In genomic region chr13:95425484-95425883, GRCm38 (mm10) we compare ENCODE assay signal across 18 mouse cellular contexts. TPM values are rescaled to one million over a fixed set of nuclear protein-coding genes. Genes with fewer than 3 reads are reported as not detected.
DNase-seq lines count a peak whose midpoint lies in the region; ATAC-seq and TF ChIP-seq lines count a peak whose summit lies in the region.
"Had no signal": no experiment of that assay in that cellular context is flagged by ENCODE, and none has a peak within 500 bp of the region (broad histone marks: within the 10 kb centered on the region; RNA-seq: fewer than 3 reads in every experiment).

No protein-coding gene starts in this region.

- no peak for TF ChIP-seq CTCF in olfactory bulb, adult 2 months (IDR thresholded peaks at IDR 0.05; ENCODE audit: insufficient read depth, low read depth, low read length)

- peak overlapping the region; percentile 56 for H3K4me2 ChIP-seq in heart, embryonic 14.5 days (ENCODE audit: low read length)
- H3K4me2 ChIP-seq in midbrain, embryonic 13.5 days (replicated peaks), result no peak overlapping the region
- H3K4me2 ChIP-seq in midbrain, embryonic 11.5 days, result no peak overlapping the region
- peak overlapping the region; percentile 23 for H3K4me2 ChIP-seq in forebrain, embryonic 15.5 days (replicated peaks)
- H3K4me2 ChIP-seq: embryonic facial prominence, embryonic 13.5 days had no signal

- no peaks in the 10 kb centered on the region for H3K27me3 ChIP-seq in heart, embryonic 14.5 days (ENCODE audit: control insufficient read depth, insufficient read depth, low read length)
- H3K27me3 ChIP-seq in midbrain, embryonic 13.5 days, result no peaks in the 10 kb centered on the region
- H3K27me3 ChIP-seq in midbrain, embryonic 11.5 days (ENCODE audit: control insufficient read depth, insufficient read depth, low read length), result no peaks in the 10 kb centered on the region
- no peaks in the 10 kb centered on the region for H3K27me3 ChIP-seq in forebrain, embryonic 15.5 days
- H3K27me3 ChIP-seq: embryonic facial prominence, embryonic 13.5 days had no signal

- no peaks in the 10 kb centered on the region for H3K36me3 ChIP-seq in heart, embryonic 14.5 days (ENCODE audit: control insufficient read depth, insufficient read depth, low read length)
- H3K36me3 ChIP-seq in midbrain, embryonic 13.5 days, result no peaks in the 10 kb centered on the region
- no peaks in the 10 kb centered on the region for H3K36me3 ChIP-seq in midbrain, embryonic 11.5 days (ENCODE audit: control insufficient read depth, insufficient read depth, low read length)
- H3K36me3 ChIP-seq in forebrain, embryonic 15.5 days, result no peaks in the 10 kb centered on the region
- H3K36me3 ChIP-seq: embryonic facial prominence, embryonic 13.5 days had no signal

- H3K4me1 ChIP-seq in heart, embryonic 14.5 days (ENCODE audit: control insufficient read depth in 2 of 2, insufficient read depth in 2 of 2, low read length in 2 of 2), result 0 out of 4 replicates have a peak, but pooled peaks cover 0 to 4% of the 10 kb centered on the region in 2 experiments
- H3K4me1 ChIP-seq in midbrain, embryonic 13.5 days (replicated peaks), result peaks cover 5% of the 10 kb centered on the region
- 0 out of 2 replicates have a peak, but pooled peaks cover 6% of the 10 kb centered on the region for H3K4me1 ChIP-seq in midbrain, embryonic 11.5 days (ENCODE audit: control insufficient read depth, insufficient read depth, low read length)
- peaks cover 10% of the 10 kb centered on the region for H3K4me1 ChIP-seq in forebrain, embryonic 15.5 days
- peaks cover 16% of the 10 kb centered on the region for H3K4me1 ChIP-seq in olfactory bulb, adult 2 months (ENCODE audit: control insufficient read depth, insufficient read depth, low read length)
- H3K4me1 ChIP-seq: embryonic facial prominence, embryonic 13.5 days had no signal

- TF ChIP-seq POLR2A in olfactory bulb, adult 2 months (IDR thresholded peaks at IDR 0.05; ENCODE audit: insufficient read depth, low read depth, low read length), result no peak

- H3K4me3 ChIP-seq in heart, embryonic 14.5 days (ENCODE audit: control insufficient read depth in 1 of 2, insufficient read depth in 1 of 2, low read depth in 1 of 2, low read length in 2 of 2), result no peak overlapping the region
- H3K4me3 ChIP-seq in midbrain, embryonic 13.5 days (replicated peaks), result no peak overlapping the region
- no peak overlapping the region for H3K4me3 ChIP-seq in midbrain, embryonic 11.5 days (ENCODE audit: low read depth, low read length)
- no peak overlapping the region for H3K4me3 ChIP-seq in forebrain, embryonic 15.5 days
- no peak overlapping the region for H3K4me3 ChIP-seq in olfactory bulb, adult 2 months (ENCODE audit: insufficient read depth, low read depth, low read length)
- H3K4me3 ChIP-seq: embryonic facial prominence, embryonic 13.5 days had no signal

- no peak for ATAC-seq in heart, embryonic 14.5 days (ENCODE audit: insufficient number of reproducible peaks, insufficient read depth, low FRiP score, low read depth)
- ATAC-seq in midbrain, embryonic 13.5 days, result 0 out of 2 replicates have a peak, but pooled peaks have one; percentile 65
- no peak for ATAC-seq in midbrain, embryonic 11.5 days (ENCODE audit: low FRiP score)
- ATAC-seq in forebrain, embryonic 15.5 days (replicated peaks), result peak; percentile 74

- WGBS in heart, embryonic 14.5 days, result 49% methylated on average over 6 of the region's 6 CpGs
- 30% methylated on average over 6 of the region's 6 CpGs for WGBS in midbrain, embryonic 13.5 days
- WGBS in midbrain, embryonic 11.5 days, result 54% methylated on average over 6 of the region's 6 CpGs
- WGBS in forebrain, embryonic 15.5 days, result 18% methylated on average over 6 of the region's 6 CpGs
- 14% methylated on average over 6 of the region's 6 CpGs for WGBS in olfactory bulb, adult 2 months

- 0 out of 2 replicates have a peak overlapping the region, but pooled peaks have one; percentile 30 for H3K9ac ChIP-seq in heart, embryonic 14.5 days (ENCODE audit: low read length)
- no peak overlapping the region for H3K9ac ChIP-seq in midbrain, embryonic 13.5 days (replicated peaks)
- H3K9ac ChIP-seq in midbrain, embryonic 11.5 days (ENCODE audit: low read length), result no peak overlapping the region
- no peak overlapping the region for H3K9ac ChIP-seq in forebrain, embryonic 15.5 days (replicated peaks)
- H3K9ac ChIP-seq: embryonic facial prominence, embryonic 13.5 days had no signal

- no peaks in the 10 kb centered on the region for H3K9me3 ChIP-seq in heart, embryonic 14.5 days (ENCODE audit: control insufficient read depth, low read length)
- no peaks in the 10 kb centered on the region for H3K9me3 ChIP-seq in midbrain, embryonic 13.5 days
- no peaks in the 10 kb centered on the region for H3K9me3 ChIP-seq in midbrain, embryonic 11.5 days (ENCODE audit: control insufficient read depth, low read length)
- no peaks in the 10 kb centered on the region for H3K9me3 ChIP-seq in forebrain, embryonic 15.5 days
- H3K9me3 ChIP-seq: embryonic facial prominence, embryonic 13.5 days had no signal

- DNase-seq in heart, adult 9 months (ENCODE audit: low spot score in 2 of 2), result no peak
- no peak for DNase-seq in midbrain, embryonic 11.5 days (ENCODE audit: low spot score, missing footprints)
- no peak for DNase-seq in frontal cortex, adult 2 months (ENCODE audit: extremely low spot score in 1 of 2, low spot score in 1 of 2)
- DNase-seq: adrenal gland, postnatal 25 days; cerebellum, adult 8-10 months; gastrocnemius, postnatal 10 days; kidney, adult 11 months; left cerebral cortex, postnatal 4 days; lung, adult 18-20 months; lung, postnatal 36 days; right cerebral cortex, postnatal 14 days had no signal

- H3K27ac ChIP-seq in heart, embryonic 14.5 days (replicated peaks in 1 of 2; ENCODE audit: control insufficient read depth in 1 of 2, insufficient read depth in 1 of 2, low read depth in 2 of 2, low read length in 2 of 2), result no peak overlapping the region
- no peak overlapping the region for H3K27ac ChIP-seq in midbrain, embryonic 13.5 days
- no peak overlapping the region for H3K27ac ChIP-seq in midbrain, embryonic 11.5 days (ENCODE audit: low read depth, low read length)
- H3K27ac ChIP-seq in forebrain, embryonic 15.5 days (replicated peaks), result no peak overlapping the region
- H3K27ac ChIP-seq in olfactory bulb, adult 2 months (ENCODE audit: insufficient read depth, low read depth, low read length), result 0 out of 2 replicates have a peak overlapping the region, but pooled peaks have one; percentile 34
- H3K27ac ChIP-seq: embryonic facial prominence, embryonic 13.5 days; kidney, postnatal 0 days had no signal

RNA-seq across cellular contexts. Expression of gene Crhbp, which starts 19.2 kb away (rescaled TPM):
- polyA plus RNA-seq in heart, embryonic 14.5 days (2014; fragmentation: Nextera tagmentation; extraction: Ambion mirVana), result not detected in 2 replicates
- 1.7 and 1.9 TPM in 2 replicates for polyA plus RNA-seq in midbrain, embryonic 13.5 days (2015; fragmentation: Nextera tagmentation; extraction: Ambion mirVana)
- 1.9 TPM in 2 replicates for polyA plus RNA-seq in midbrain, embryonic 11.5 days (2014; fragmentation: Nextera tagmentation; extraction: Ambion mirVana)
- polyA plus RNA-seq in forebrain, embryonic 15.5 days (2015; fragmentation: Nextera tagmentation; extraction: Ambion mirVana), result 0.40 and 1.3 TPM in 2 replicates
- not detected in 2 replicates for polyA plus RNA-seq in olfactory bulb, adult 2 months (2012; ENCODE audit: insufficient read depth, insufficient read length, low replicate concordance, missing spikeins)
- 21.1 and 21.7 TPM in 2 replicates for polyA plus RNA-seq in frontal cortex, adult 2 months (2012; rRNA removed)
- polyA plus RNA-seq: liver, adult 2 months had no signal

RNA-seq across cellular contexts. Expression of gene Aggf1, which starts 50.3 kb away (rescaled TPM):
- 27.5 and 27.8 TPM in 2 replicates for polyA plus RNA-seq in heart, embryonic 14.5 days (2014; fragmentation: Nextera tagmentation; extraction: Ambion mirVana)
- 41.6 and 45.1 TPM in 2 replicates for polyA plus RNA-seq in midbrain, embryonic 13.5 days (2015; fragmentation: Nextera tagmentation; extraction: Ambion mirVana)
- 55.1 and 56.5 TPM in 2 replicates for polyA plus RNA-seq in midbrain, embryonic 11.5 days (2014; fragmentation: Nextera tagmentation; extraction: Ambion mirVana)
- polyA plus RNA-seq in forebrain, embryonic 15.5 days (2015; fragmentation: Nextera tagmentation; extraction: Ambion mirVana), result 45.3 and 46.9 TPM in 2 replicates
- not detected in 2 replicates for polyA plus RNA-seq in olfactory bulb, adult 2 months (2012; ENCODE audit: insufficient read depth, insufficient read length, low replicate concordance, missing spikeins)
- polyA plus RNA-seq in frontal cortex, adult 2 months (2012; rRNA removed), result 37.5 and 39.1 TPM in 2 replicates

RNA-seq across cellular contexts. Expression of gene S100z, which starts 53.0 kb away (rescaled TPM):
- polyA plus RNA-seq in heart, embryonic 14.5 days (2014; fragmentation: Nextera tagmentation; extraction: Ambion mirVana), result not detected in 2 replicates
- polyA plus RNA-seq in midbrain, embryonic 13.5 days (2015; fragmentation: Nextera tagmentation; extraction: Ambion mirVana), result not detected in 2 replicates
- polyA plus RNA-seq in midbrain, embryonic 11.5 days (2014; fragmentation: Nextera tagmentation; extraction: Ambion mirVana), result not detected in 2 replicates
- not detected in 2 replicates for polyA plus RNA-seq in forebrain, embryonic 15.5 days (2015; fragmentation: Nextera tagmentation; extraction: Ambion mirVana)
- polyA plus RNA-seq in olfactory bulb, adult 2 months (2012; ENCODE audit: insufficient read depth, insufficient read length, low replicate concordance, missing spikeins), result not detected in 2 replicates
- polyA plus RNA-seq in frontal cortex, adult 2 months (2012; rRNA removed), result not detected in 2 replicates
- polyA plus RNA-seq: kidney, postnatal 0 days; liver, adult 2 months had no signal

Comparison
In these comparisons a context has a peak if more than half of its experiments do, and no peak if none do; other contexts are left out.
1. ATAC-seq: peak in midbrain, embryonic 13.5 days (single experiment) and forebrain, embryonic 15.5 days (single experiment); none in heart, embryonic 14.5 days (single experiment) and midbrain, embryonic 11.5 days (single experiment).
2. H3K4me2 ChIP-seq: peak in heart, embryonic 14.5 days (single experiment) and forebrain, embryonic 15.5 days (single experiment); none in midbrain, embryonic 13.5 days (single experiment) and midbrain, embryonic 11.5 days (single experiment).